Mouse (Mus musculus) forebrain, postnatal 0 days (tissue): Measurements from ENCODE around the gene Cldn19. TPM values are rescaled to one million over a fixed set of nuclear protein-coding genes. Genes with fewer than 3 reads are reported as not detected.
A peak's percentile ranks its signal among the peaks of the same experiment; 100 is the strongest.

Experiments
- ATAC-seq: fragments of 200-750 bp; cut with Nextera tagmentation; 2 replicates; pipeline ENCODE4 v1.8.0; 2017; ENCODE audit warnings: mild to moderate bottlenecking, moderate library complexity
- DNase-seq: peaks from one replicate; pipeline ENCODE4 v3.0.0-alpha.2; 2015
- H3K27ac ChIP-seq: fragments of 300-500 bp; sonication (generic); 2 replicates; pipeline ENCODE4 v1.5.1; 2014; ENCODE audit warnings: low read depth, mild to moderate bottlenecking, antibody characterized with exemption, low read length, moderate library complexity, mixed read lengths
- H3K27me3 ChIP-seq: fragments of 300-500 bp; sonication (generic); 2 replicates; pipeline ENCODE4 v1.6.1; 2014; ENCODE audit warnings: mild to moderate bottlenecking, low read length, mixed read lengths; ENCODE audit not compliant: insufficient read depth
- H3K36me3 ChIP-seq: fragments of 300-500 bp; sonication (generic); 2 replicates; pipeline ENCODE4 v1.6.1; 2014; ENCODE audit warnings: mild to moderate bottlenecking, moderate library complexity; ENCODE audit not compliant: insufficient read depth
- H3K4me1 ChIP-seq: fragments of 300-500 bp; sonication (generic); 2 replicates; pipeline ENCODE4 v1.6.1; 2014; ENCODE audit warnings: antibody characterized with exemption; ENCODE audit not compliant: insufficient read depth
- H3K4me2 ChIP-seq: fragments of 300-500 bp; sonication (generic); 2 replicates; pipeline ENCODE4 v1.6.1; 2014; ENCODE audit warnings: low read depth, mild to moderate bottlenecking, moderate library complexity
- H3K4me3 ChIP-seq: fragments of 300-500 bp; sonication (generic); 2 replicates; pipeline ENCODE4 v1.5.1; 2014; ENCODE audit warnings: low read depth, low read length, mixed read lengths
- H3K9ac ChIP-seq: fragments of 300-500 bp; sonication (generic); 2 replicates; pipeline ENCODE4 v1.6.1; 2014; ENCODE audit warnings: mild to moderate bottlenecking
- H3K9me3 ChIP-seq: fragments of 300-500 bp; sonication (generic); 2 replicates; pipeline ENCODE4 v1.6.1; 2016; ENCODE audit warnings: low read length
- CTCF ChIP-seq: sonication (generic); IDR thresholded peaks from 2 replicates; pipeline ENCODE4 v1.5.1; 2016; ENCODE audit warnings: antibody characterized with exemption, control low read depth, low read depth
- WGBS: fragments of 180-500 bp; shearing (Covaris S2); extraction: QIAGEN DNeasy Blood & Tissue Kit; methylation state at CpG from one replicate; pipeline ENCODE4 v1.1.7; 2014; 5-methylcytosine and 5-hydroxymethylcytosine counted together
- polyA plus RNA-seq: library from polyadenylated mRNA; unstranded; fragments of >200 nt; fragmentation: Nextera tagmentation; extraction: Ambion mirVana; gene quantifications from 2 replicates; pipeline ENCODE4 v1.2.1, GENCODE M21; 2015
- total RNA-seq: library from RNA; depleted of rRNA; stranded (reverse); fragments of >200 nt; gene quantifications from 2 replicates; pipeline ENCODE4 v1.2.3, GENCODE M21; 2014

The Cldn19 gene
- total and polyA plus RNA-seq, 2 experiments from 2014 or later: 0.86 to 1.7 TPM

DNA sequence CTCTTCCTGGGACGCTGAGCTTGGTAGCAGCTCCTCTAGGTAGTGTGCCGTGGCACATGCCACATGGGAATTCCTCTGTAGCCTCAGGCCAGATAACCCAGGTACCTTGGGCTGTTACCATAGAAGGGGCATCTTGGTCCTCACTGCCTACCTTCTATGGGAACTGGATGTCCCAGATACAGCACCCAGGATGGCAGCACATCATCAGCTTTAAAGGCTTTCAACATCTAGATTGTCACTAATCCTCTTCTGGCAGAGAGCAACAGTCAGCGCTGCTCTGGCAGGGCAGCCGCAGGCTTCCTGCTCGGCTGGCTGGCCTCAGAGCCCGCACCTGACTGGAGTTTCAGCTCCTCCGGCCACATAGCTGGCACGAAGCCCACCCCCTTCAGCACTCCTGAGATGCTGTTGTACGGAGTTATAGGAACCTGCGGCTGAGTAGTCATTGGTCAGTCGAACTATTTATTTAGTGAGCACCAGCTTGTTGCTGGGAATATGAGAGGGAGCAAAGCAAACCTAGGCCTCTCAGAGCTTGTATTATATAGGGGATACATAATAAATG is 6.7 kb upstream of the Cldn19 start:
- no peaks in the 10 kb centered on the region for H3K9me3 ChIP-seq
- no peak for TF ChIP-seq CTCF
- no peak overlapping the region for H3K4me2 ChIP-seq
- H3K27me3 ChIP-seq: no peaks in the 10 kb centered on the region
- ATAC-seq (no peak), DNase-seq (no peak)
- peaks cover 38% of the 10 kb centered on the region for H3K36me3 ChIP-seq
- no peak overlapping the region for H3K27ac ChIP-seq
- H3K4me1 ChIP-seq: no peaks in the 10 kb centered on the region
- H3K9ac ChIP-seq: no peak overlapping the region
- 66% methylated on average over 11 of the region's 11 CpGs for WGBS
- H3K4me3 ChIP-seq: no peak overlapping the region

GRCm38 (mm10) chr4:119252025-119252808 is 3.0 kb upstream of the Cldn19 start:
- DNase-seq: no peak
- no peak for ATAC-seq
- 80% methylated on average over 7 of the region's 7 CpGs for WGBS
- Histone ChIP-seq H3K27me3 (no peaks in the 10 kb centered on the region), H3K4me1 (no peaks in the 10 kb centered on the region), H3K4me2 (no peak overlapping the region), H3K9ac (no peak overlapping the region), H3K36me3 (peaks cover 11% of the 10 kb centered on the region), H3K9me3 (no peaks in the 10 kb centered on the region), H3K4me3 (no peak overlapping the region), H3K27ac (no peak overlapping the region)
- no peak for TF ChIP-seq CTCF

DNA sequence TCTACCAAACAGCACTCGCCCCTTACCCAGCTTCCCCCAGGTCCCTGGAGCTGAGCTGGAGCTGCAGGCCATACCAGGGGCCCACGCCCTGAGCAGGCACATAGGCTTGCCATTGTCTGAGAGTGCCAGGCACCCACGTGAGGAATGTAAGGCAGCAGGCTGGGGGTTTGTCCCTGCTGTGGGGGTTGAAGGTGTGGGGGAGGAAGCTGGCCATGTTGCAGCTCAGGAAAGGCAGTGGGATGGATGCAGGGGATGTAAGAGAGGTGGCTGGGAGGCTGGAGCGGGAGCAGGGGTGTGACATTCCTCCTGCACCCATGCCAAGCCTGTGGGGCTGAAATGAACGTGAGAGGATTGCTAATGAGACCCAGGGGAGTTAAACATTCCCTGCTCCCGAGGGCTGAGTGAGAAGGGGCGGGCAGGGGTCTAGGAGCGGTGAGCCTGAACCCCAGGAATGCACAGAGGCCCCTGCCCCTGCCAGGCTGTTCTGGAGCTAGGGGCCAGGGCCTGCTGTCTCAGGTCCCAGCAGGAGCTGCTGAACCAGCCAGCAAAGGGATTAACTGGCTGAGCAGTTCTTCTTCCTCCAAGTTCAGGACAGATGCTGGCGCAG is 1.1 kb upstream of the Cldn19 start:
- WGBS: 12% methylated on average over 9 of the region's 9 CpGs
- H3K9me3 ChIP-seq: no peaks in the 10 kb centered on the region
- no peaks in the 10 kb centered on the region for H3K4me1 ChIP-seq
- ATAC-seq: peak; percentile 62
- H3K27ac ChIP-seq: no peak overlapping the region
- no peak overlapping the region for H3K4me3 ChIP-seq
- H3K36me3 ChIP-seq: no peaks in the 10 kb centered on the region
- no peak for TF ChIP-seq CTCF
- DNase-seq: peak; percentile 62
- no peaks in the 10 kb centered on the region for H3K27me3 ChIP-seq
- 0 out of 2 replicates have a peak overlapping the region, but pooled peaks have one; percentile 11 for H3K9ac ChIP-seq
- H3K4me2 ChIP-seq: no peak overlapping the region

DNA sequence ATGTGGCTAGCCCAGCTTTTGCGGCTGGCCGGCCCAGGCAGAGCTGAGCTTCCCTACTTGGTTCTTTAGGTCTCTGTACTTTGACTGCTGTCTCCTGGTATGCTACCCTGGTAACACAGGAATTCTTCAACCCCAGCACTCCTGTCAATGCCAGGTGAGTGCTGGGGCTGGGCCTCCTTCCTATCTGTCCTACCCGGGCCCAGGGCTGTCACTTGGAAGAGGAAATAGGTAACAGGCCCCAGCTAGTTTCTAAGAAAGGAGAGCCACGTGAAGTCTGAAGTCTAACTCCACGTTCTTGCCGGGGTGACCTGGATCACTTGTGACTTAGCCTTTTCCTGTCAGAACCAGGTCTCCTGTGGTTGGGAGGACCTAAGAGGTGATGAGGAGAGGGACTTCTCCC is 1.9 kb downstream of the Cldn19 start:
- H3K4me2 ChIP-seq: no peak overlapping the region
- H3K9ac ChIP-seq: no peak overlapping the region
- WGBS: 84% methylated on average over 6 of the region's 6 CpGs
- H3K4me1 ChIP-seq: no peaks in the 10 kb centered on the region
- DNase-seq (no peak), ATAC-seq (no peak)
- no peaks in the 10 kb centered on the region for H3K36me3 ChIP-seq
- H3K4me3 ChIP-seq: no peak overlapping the region
- no peak for TF ChIP-seq CTCF
- H3K9me3 ChIP-seq: no peaks in the 10 kb centered on the region
- no peak overlapping the region for H3K27ac ChIP-seq
- H3K27me3 ChIP-seq: no peaks in the 10 kb centered on the region

GRCm38 (mm10) chr4:119259344-119260254 is 4.4 kb downstream of the Cldn19 start:
- no peaks in the 10 kb centered on the region for H3K9me3 ChIP-seq
- H3K9ac ChIP-seq: no peak overlapping the region
- TF ChIP-seq CTCF: peak; percentile 38; the same call in 1 of the 2 replicates
- ATAC-seq: no peak
- H3K36me3 ChIP-seq: no peaks in the 10 kb centered on the region
- no peak overlapping the region for H3K27ac ChIP-seq
- no peak for DNase-seq
- 88% methylated on average over 15 of the region's 15 CpGs for WGBS
- no peaks in the 10 kb centered on the region for H3K4me1 ChIP-seq
- no peak overlapping the region for H3K4me3 ChIP-seq
- no peaks in the 10 kb centered on the region for H3K27me3 ChIP-seq
- H3K4me2 ChIP-seq: no peak overlapping the region

GRCm38 (mm10) chr4:119261087-119261713 is 6.0 kb downstream of the Cldn19 start:
- 78% methylated on average over 7 of the region's 7 CpGs for WGBS
- TF ChIP-seq CTCF: no peak
- H3K4me3 ChIP-seq: no peak overlapping the region
- H3K27ac ChIP-seq: no peak overlapping the region
- DNase-seq: no peak
- ATAC-seq: no peak
- no peak overlapping the region for H3K9ac ChIP-seq
- no peaks in the 10 kb centered on the region for H3K36me3 ChIP-seq
- H3K9me3 ChIP-seq: no peaks in the 10 kb centered on the region
- H3K27me3 ChIP-seq: no peaks in the 10 kb centered on the region
- H3K4me1 ChIP-seq: no peaks in the 10 kb centered on the region
- H3K4me2 ChIP-seq: no peak overlapping the region
